Mouse (Mus musculus) erythroblast, adult 5-6 weeks (primary cell): ENCODE measurements around the gene Ndufb5. TPM values are rescaled to one million over a fixed set of nuclear protein-coding genes. Genes with fewer than 3 reads are reported as not detected.
A peak's percentile ranks its signal among the peaks of the same experiment; 100 is the strongest.
"Not testable (repeated sequence)": the region's sequence is repeated elsewhere in the genome, so short reads cannot be mapped to it uniquely, and the experiment has no call there.

Experiments
- ATAC-seq: replicated peaks from 2 replicates; pipeline ENCODE4 v1.8.0; 2016; ENCODE audit warnings: moderate number of reproducible peaks, mild to moderate bottlenecking, moderate TSS enrichment, inconsistent platforms; ENCODE audit not compliant: poor library complexity, low FRiP score, severe bottlenecking
- total RNA-seq, 2 experiments: library from RNA; stranded (forward) in 1 of 2; stranded (reverse) in 1 of 2; fragments of 150-400 nt in 1 of 2; fragments of 200-764, 138-1000 nt in 1 of 2; gene quantifications; 2 replicates each; pipeline versions ENCODE4 v1.2.3 to v1.2.4; 2015 to 2017; ENCODE audit warnings: low replicate concordance in 2 of 2

Ndufb5 gene
- total RNA-seq (2015; ENCODE audit: low replicate concordance) (40.0 and 41.8 TPM in 2 replicates), total RNA-seq (2017; ENCODE audit: low replicate concordance) (35.4 and 35.8 TPM in 2 replicates)

- peak; percentile 97 for ATAC-seq
Observed at GRCm38 (mm10) chr3:32736244-32737171, at the start of gene Ndufb5. Gene Ndufb5, plus strand, starts transcription at chr3:32736990.

- ATAC-seq, result no peak
Observed at GRCm38 (mm10) chr3:32687156-32687555, 49.6 kb upstream of the Ndufb5 start.

- no peak for ATAC-seq
Observed at GRCm38 (mm10) chr3:32689567-32689999, 47.2 kb upstream of the Ndufb5 start.

- no peak for ATAC-seq
Observed at GRCm38 (mm10) chr3:32690008-32690407, 46.8 kb upstream of the Ndufb5 start.

GRCm38 (mm10) chr3:32690901-32691300 is 45.9 kb upstream of the Ndufb5 start:
- ATAC-seq, result no peak

- ATAC-seq, result no peak
Observed at GRCm38 (mm10) chr3:32691841-32692240, 44.9 kb upstream of the Ndufb5 start.

GRCm38 (mm10) chr3:32694211-32694610 is 42.6 kb upstream of the Ndufb5 start:
- no peak for ATAC-seq

- no peak for ATAC-seq
Observed at GRCm38 (mm10) chr3:32694737-32695582, 41.8 kb upstream of the Ndufb5 start.

GRCm38 (mm10) chr3:32695583-32695980 is 41.2 kb upstream of the Ndufb5 start:
- ATAC-seq, result 0 out of 2 replicates have a peak, but pooled peaks have one; percentile 44

- peak; percentile 90 for ATAC-seq
Observed at GRCm38 (mm10) chr3:32698228-32698863, 38.4 kb upstream of the Ndufb5 start.

- not testable (repeated sequence) for ATAC-seq
Observed at GRCm38 (mm10) chr3:32704021-32704420, 32.8 kb upstream of the Ndufb5 start.

- ATAC-seq, result not testable (repeated sequence)
Observed at GRCm38 (mm10) chr3:32704632-32705031, 32.2 kb upstream of the Ndufb5 start.

GRCm38 (mm10) chr3:32705647-32706348 is 31.0 kb upstream of the Ndufb5 start, which contains the start of gene Actl6a:
Gene Actl6a, plus strand, starts transcription at chr3:32706298.
- not testable (repeated sequence) for ATAC-seq

GRCm38 (mm10) chr3:32708052-32708367 is 28.8 kb upstream of the Ndufb5 start:
- no peak for ATAC-seq

GRCm38 (mm10) chr3:32708368-32709231 is 28.2 kb upstream of the Ndufb5 start:
- peak; percentile 97 for ATAC-seq

GRCm38 (mm10) chr3:32709388-32709787 is 27.4 kb upstream of the Ndufb5 start:
- no peak for ATAC-seq

GRCm38 (mm10) chr3:32713711-32714110 is 23.1 kb upstream of the Ndufb5 start:
- no peak for ATAC-seq

- ATAC-seq, result not testable (repeated sequence)
Observed at GRCm38 (mm10) chr3:32717403-32717802, 19.4 kb upstream of the Ndufb5 start.
